Mouse (Mus musculus) midbrain, embryonic 10.5 days (tissue): ENCODE data around the gene 4930503B20Rik. TPM values are rescaled to one million over a fixed set of nuclear protein-coding genes. Genes with fewer than 3 reads are reported as not detected.

Experiments
- DNase-seq: peaks from one replicate; pipeline ENCODE4 v3.0.0-alpha.2; 2017; ENCODE audit warnings: low spot score
- H3K27ac ChIP-seq: fragments of 300-500 bp; sonication (generic); replicated peaks from 2 replicates; pipeline ENCODE4 v1.5.1; 2016; ENCODE audit warnings: mild to moderate bottlenecking
- H3K27me3 ChIP-seq: fragments of 300-500 bp; sonication (generic); 2 replicates; pipeline ENCODE4 v1.6.1; 2016; ENCODE audit warnings: low read depth, mild to moderate bottlenecking; ENCODE audit not compliant: poor library complexity, severe bottlenecking
- H3K36me3 ChIP-seq: fragments of 300-500 bp; sonication (generic); 2 replicates; pipeline ENCODE4 v1.6.1; 2016; ENCODE audit warnings: mild to moderate bottlenecking, moderate library complexity
- H3K4me1 ChIP-seq: fragments of 300-500 bp; sonication (generic); 2 replicates; pipeline ENCODE4 v1.6.1; 2016
- H3K4me3 ChIP-seq: fragments of 300-500 bp; sonication (generic); 2 replicates; pipeline ENCODE4 v1.5.1; 2016; ENCODE audit warnings: mild to moderate bottlenecking, moderate library complexity
- H3K9me3 ChIP-seq: fragments of 300-500 bp; sonication (generic); replicated peaks from 2 replicates; pipeline ENCODE4 v1.6.1; 2016; ENCODE audit warnings: mild to moderate bottlenecking
- WGBS: fragments of 180-500 bp; shearing (Covaris S2); methylation state at CpG from one replicate; pipeline ENCODE4 v1.1.7; 2016; 5-methylcytosine and 5-hydroxymethylcytosine counted together
- polyA plus RNA-seq: library from polyadenylated mRNA; unstranded; fragments of >200 nt; fragmentation: Nextera tagmentation; extraction: Ambion mirVana; gene quantifications from 2 replicates; pipeline ENCODE4 v1.2.1, GENCODE M21; 2016

The 4930503B20Rik gene
- polyA plus RNA-seq, result not detected in 2 replicates

- DNase-seq, result no peak
- H3K27me3 ChIP-seq, result no peaks in the 10 kb centered on the region
- WGBS, result 80% methylated on average over 3 of the region's 3 CpGs
- H3K4me1 ChIP-seq, result no peaks in the 10 kb centered on the region
- no peak within 1 kb of the TSS for H3K27ac ChIP-seq
- no peak within 1 kb of the TSS for H3K4me3 ChIP-seq
- no peaks in the 10 kb centered on the region for H3K36me3 ChIP-seq
- H3K9me3 ChIP-seq, result no peaks in the 10 kb centered on the region
These were observed at the start of gene 4930503B20Rik for GRCm38 (mm10) chr3:146651217-146651616. TSS of gene 4930503B20Rik (minus strand) at chr3:146651317.

GRCm38 (mm10) chr3:146700051-146700450 lies 48.9 kb upstream of the 4930503B20Rik start:
- Histone ChIP-seq H3K4me1 (no peaks in the 10 kb centered on the region), H3K4me3 (no peak overlapping the region), H3K27me3 (no peaks in the 10 kb centered on the region), H3K9me3 (no peaks in the 10 kb centered on the region), H3K36me3 (no peaks in the 10 kb centered on the region), H3K27ac (no peak overlapping the region)
- 86% methylated on average over 11 of the region's 11 CpGs for WGBS
- no peak for DNase-seq

- no peaks in the 10 kb centered on the region for H3K27me3 ChIP-seq
- H3K4me1 ChIP-seq, result no peaks in the 10 kb centered on the region
- WGBS, result 61% methylated on average over 11 of the region's 11 CpGs
These were observed 47.9 kb upstream of the 4930503B20Rik start for GRCm38 (mm10) chr3:146698982-146699381.

GRCm38 (mm10) chr3:146692547-146692946 lies 41.4 kb upstream of the 4930503B20Rik start:
- Histone ChIP-seq H3K27me3 (no peaks in the 10 kb centered on the region), H3K4me1 (no peaks in the 10 kb centered on the region), H3K9me3 (no peaks in the 10 kb centered on the region), H3K4me3 (no peak overlapping the region), H3K36me3 (no peaks in the 10 kb centered on the region), H3K27ac (no peak overlapping the region)
- DNase-seq, result no peak
- 88% methylated on average over 5 of the region's 5 CpGs for WGBS

More at GRCm38 (mm10) chr3:146698982-146699381, 47.9 kb upstream of the 4930503B20Rik start:
- Histone ChIP-seq H3K4me3 (no peak overlapping the region), H3K9me3 (no peaks in the 10 kb centered on the region), H3K27ac (peak overlapping the region; percentile 30; the same call in 1 of the 2 replicates), H3K36me3 (no peaks in the 10 kb centered on the region)
- no peak for DNase-seq

GRCm38 (mm10) chr3:146687121-146687725 lies 36.1 kb upstream of the 4930503B20Rik start:
- Histone ChIP-seq H3K36me3 (no peaks in the 10 kb centered on the region), H3K27me3 (peaks cover 31% of the 10 kb centered on the region), H3K9me3 (no peaks in the 10 kb centered on the region), H3K4me3 (no peak overlapping the region), H3K4me1 (peaks cover 21% of the 10 kb centered on the region), H3K27ac (no peak overlapping the region)
- no peak for DNase-seq
- 87% methylated on average over 4 of the region's 4 CpGs for WGBS

GRCm38 (mm10) chr3:146686428-146686827 lies 35.3 kb upstream of the 4930503B20Rik start:
- no peak for DNase-seq
- 90% methylated on average over 8 of the region's 8 CpGs for WGBS
- H3K27me3 ChIP-seq, result peaks cover 31% of the 10 kb centered on the region

GRCm38 (mm10) chr3:146684811-146685675 lies 33.9 kb upstream of the 4930503B20Rik start, which contains the start of gene Samd13:
TSS of gene Samd13 (minus strand) at chr3:146685592.
- peaks cover 31% of the 10 kb centered on the region for H3K27me3 ChIP-seq
- peak within 1 kb of the TSS; percentile 81 for H3K27ac ChIP-seq
- no peaks in the 10 kb centered on the region for H3K9me3 ChIP-seq
- DNase-seq, result peak; percentile 84
- WGBS, result 4% methylated on average over 50 of the region's 50 CpGs
- H3K4me3 ChIP-seq, result peak within 1 kb of the TSS; percentile 64
- peaks cover 22% of the 10 kb centered on the region for H3K4me1 ChIP-seq
- H3K36me3 ChIP-seq, result no peaks in the 10 kb centered on the region

More at GRCm38 (mm10) chr3:146686428-146686827, 35.3 kb upstream of the 4930503B20Rik start:
- H3K36me3 ChIP-seq, result no peaks in the 10 kb centered on the region
- no peak overlapping the region for H3K4me3 ChIP-seq
- H3K9me3 ChIP-seq, result no peaks in the 10 kb centered on the region
- H3K4me1 ChIP-seq, result peaks cover 22% of the 10 kb centered on the region
- no peak overlapping the region for H3K27ac ChIP-seq

- Histone ChIP-seq H3K27ac (no peak overlapping the region), H3K9me3 (no peaks in the 10 kb centered on the region), H3K36me3 (no peaks in the 10 kb centered on the region), H3K4me1 (peaks cover 22% of the 10 kb centered on the region), H3K27me3 (peaks cover 31% of the 10 kb centered on the region), H3K4me3 (no peak overlapping the region)
- WGBS, result 85% methylated on average over 2 of the region's 2 CpGs
- no peak for DNase-seq
These were observed 32.0 kb upstream of the 4930503B20Rik start for GRCm38 (mm10) chr3:146683095-146683494.

- peaks cover 31% of the 10 kb centered on the region for H3K27me3 ChIP-seq
- H3K4me1 ChIP-seq, result peaks cover 22% of the 10 kb centered on the region
- H3K36me3 ChIP-seq, result no peaks in the 10 kb centered on the region
- WGBS, result 67% methylated on average over 13 of the region's 13 CpGs
- no peak overlapping the region for H3K4me3 ChIP-seq
- H3K9me3 ChIP-seq, result no peaks in the 10 kb centered on the region
- H3K27ac ChIP-seq, result peak overlapping the region; percentile 52; the same call in 1 of the 2 replicates
- no peak for DNase-seq
These were observed 31.1 kb upstream of the 4930503B20Rik start for GRCm38 (mm10) chr3:146682140-146682651.

GRCm38 (mm10) chr3:146681696-146682095 lies 30.6 kb upstream of the 4930503B20Rik start:
- H3K36me3 ChIP-seq, result no peaks in the 10 kb centered on the region
- 92% methylated on average over 8 of the region's 8 CpGs for WGBS
- H3K4me3 ChIP-seq, result no peak overlapping the region
- H3K27ac ChIP-seq, result no peak overlapping the region
- H3K9me3 ChIP-seq, result no peaks in the 10 kb centered on the region
- H3K27me3 ChIP-seq, result peaks cover 30% of the 10 kb centered on the region
- DNase-seq, result no peak
- peaks cover 22% of the 10 kb centered on the region for H3K4me1 ChIP-seq

- WGBS, result 92% methylated on average over 13 of the region's 13 CpGs
- H3K27me3 ChIP-seq, result peaks cover 20% of the 10 kb centered on the region
- peaks cover 18% of the 10 kb centered on the region for H3K4me1 ChIP-seq
- no peak overlapping the region for H3K4me3 ChIP-seq
- DNase-seq, result no peak
- no peak overlapping the region for H3K27ac ChIP-seq
- H3K36me3 ChIP-seq, result no peaks in the 10 kb centered on the region
- H3K9me3 ChIP-seq, result no peaks in the 10 kb centered on the region
These were observed 29.5 kb upstream of the 4930503B20Rik start for GRCm38 (mm10) chr3:146680625-146681024.

- peaks cover 9% of the 10 kb centered on the region for H3K4me1 ChIP-seq
- no peak overlapping the region for H3K4me3 ChIP-seq
- DNase-seq, result no peak
- peaks cover 16% of the 10 kb centered on the region for H3K27me3 ChIP-seq
- 92% methylated on average over 16 of the region's 16 CpGs for WGBS
- H3K36me3 ChIP-seq, result no peaks in the 10 kb centered on the region
- no peaks in the 10 kb centered on the region for H3K9me3 ChIP-seq
- H3K27ac ChIP-seq, result no peak overlapping the region
These were observed 28.5 kb upstream of the 4930503B20Rik start for GRCm38 (mm10) chr3:146679646-146680045.
